ENCODE assay signal across 12 mouse cellular contexts in the genomic region with DNA sequence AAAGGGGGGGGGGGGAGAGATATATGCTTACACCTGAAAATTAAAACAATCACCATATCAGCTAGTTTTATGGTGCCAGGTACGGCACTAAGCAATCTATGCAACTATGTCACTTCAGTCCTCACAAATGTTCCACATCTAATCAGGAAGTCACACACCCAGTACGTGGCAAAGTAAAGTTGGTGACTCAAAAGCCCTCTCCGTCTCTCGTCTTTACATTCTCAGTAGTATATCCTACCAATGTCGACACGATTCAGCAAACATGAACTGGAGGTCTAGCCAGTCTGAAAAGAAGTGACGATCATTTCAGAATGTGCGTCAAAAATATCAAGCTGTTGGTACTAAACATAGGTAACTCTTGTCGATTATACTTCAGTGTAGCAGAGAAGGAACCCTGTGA. TPM values are rescaled to one million over a fixed set of nuclear protein-coding genes. Genes with fewer than 3 reads are reported as not detected.
DNase-seq lines count a peak whose midpoint lies in the region; ATAC-seq and TF ChIP-seq lines count a peak whose summit lies in the region.
"Had no signal": no experiment of that assay in that cellular context is flagged by ENCODE, and none has a peak within 500 bp of the region (broad histone marks: within the 10 kb centered on the region; RNA-seq: fewer than 3 reads in every experiment).

No protein-coding gene starts in this region.

- 94% methylated on average over 9 of the region's 9 CpGs for WGBS in limb, embryonic 12.5 days
- 93% methylated on average over 9 of the region's 9 CpGs for WGBS in limb, embryonic 10.5 days

- TF ChIP-seq POLR2A in myocyte (IDR thresholded peaks at IDR 0.05; ENCODE audit: insufficient read length, low read depth): no peak

- H3K4me2 ChIP-seq in limb, embryonic 12.5 days: peak overlapping the region; percentile 93; the same call in 1 of the 2 replicates
- H3K4me2 ChIP-seq in myocyte (ENCODE audit: low read depth): peak overlapping the region; percentile 96

- peaks cover 29% of the 10 kb centered on the region for H3K36me3 ChIP-seq in erythroblast, embryonic 14.5 days (ENCODE audit: control insufficient read depth)
- H3K36me3 ChIP-seq in limb, embryonic 12.5 days: peaks cover 11% of the 10 kb centered on the region; the same call in 1 of the 2 replicates
- H3K36me3 ChIP-seq in limb, embryonic 10.5 days: peaks cover 13% of the 10 kb centered on the region
- peaks cover 5% of the 10 kb centered on the region for H3K36me3 ChIP-seq in myocyte (ENCODE audit: control insufficient read depth, insufficient read depth)

- peaks cover 54% of the 10 kb centered on the region for H3K4me1 ChIP-seq in erythroblast, embryonic 14.5 days (ENCODE audit: control insufficient read depth)
- H3K4me1 ChIP-seq in limb, embryonic 12.5 days (replicated peaks): peaks cover 28% of the 10 kb centered on the region
- peaks cover 28% of the 10 kb centered on the region for H3K4me1 ChIP-seq in limb, embryonic 10.5 days

- no peak overlapping the region for H3ac ChIP-seq in myocyte (ENCODE audit: control insufficient read depth, insufficient read length)

- peak overlapping the region; percentile 72 for H3K4me3 ChIP-seq in erythroblast, embryonic 14.5 days (replicated peaks)
- H3K4me3 ChIP-seq in limb, embryonic 12.5 days (replicated peaks): no peak overlapping the region
- H3K4me3 ChIP-seq in limb, embryonic 10.5 days: no peak overlapping the region
- no peak overlapping the region for H3K4me3 ChIP-seq in myocyte

- 0 out of 2 replicates have a peak overlapping the region, but pooled peaks have one; percentile 12 for H3K9ac ChIP-seq in limb, embryonic 12.5 days (replicated peaks)

- H3K9me3 ChIP-seq in erythroblast, embryonic 14.5 days (ENCODE audit: control insufficient read depth, low read length): no peaks in the 10 kb centered on the region
- H3K9me3 ChIP-seq in limb, embryonic 12.5 days: no peaks in the 10 kb centered on the region
- no peaks in the 10 kb centered on the region for H3K9me3 ChIP-seq in limb, embryonic 10.5 days (replicated peaks)

- H3K27me3 ChIP-seq in erythroblast, embryonic 14.5 days (ENCODE audit: control insufficient read depth): no peaks in the 10 kb centered on the region
- no peaks in the 10 kb centered on the region for H3K27me3 ChIP-seq in limb, embryonic 12.5 days
- H3K27me3 ChIP-seq in limb, embryonic 10.5 days (ENCODE audit: low read depth, poor library complexity, severe bottlenecking): no peaks in the 10 kb centered on the region
- no peaks in the 10 kb centered on the region for H3K27me3 ChIP-seq in myocyte (ENCODE audit: control insufficient read depth, insufficient read depth, insufficient read length)

- no peak for DNase-seq in limb, embryonic 10.5 days (ENCODE audit: low spot score)
- DNase-seq in induced T-regulatory cell, adult 2 months (ENCODE audit: low read depth): peak; percentile 56
- DNase-seq in adrenal gland, postnatal 36 days: no peak
- DNase-seq in right cerebral cortex, adult 2 months (ENCODE audit: low spot score in 2 of 2): no peak
- DNase-seq: adrenal gland, adult 2 months; cerebellum, adult 11 months; kidney, postnatal 4 days; thymus, postnatal 14 days had no signal

- no peak for ATAC-seq in erythroblast, adult 5-6 weeks (replicated peaks; ENCODE audit: low FRiP score, poor library complexity, severe bottlenecking)
- no peak for ATAC-seq in limb, embryonic 12.5 days (ENCODE audit: insufficient number of reproducible peaks, insufficient read depth, low FRiP score, low TSS enrichment, low read depth)

- H3K79me2 ChIP-seq in myocyte (ENCODE audit: control insufficient read depth, insufficient read depth): peaks cover 67% of the 10 kb centered on the region

- H3K27ac ChIP-seq in limb, embryonic 12.5 days: no peak overlapping the region
- no peak overlapping the region for H3K27ac ChIP-seq in limb, embryonic 10.5 days

TF ChIP-seq in myocyte, 11 proteins besides CTCF, POLR2A, EP300 and RAD21:
- no peak for TF ChIP-seq REST (IDR thresholded peaks at IDR 0.05; ENCODE audit: insufficient read depth, insufficient read length)
- no peak for TF ChIP-seq POLR2AphosphoS2 (IDR thresholded peaks at IDR 0.05; ENCODE audit: insufficient read length, low read depth)
- TF ChIP-seq MYOD1 (IDR thresholded peaks at IDR 0.05; ENCODE audit: control insufficient read depth in 1 of 3, insufficient read length in 2 of 3, low read depth in 2 of 3): no peak
- no peak for TF ChIP-seq TCF12 (IDR thresholded peaks at IDR 0.05; ENCODE audit: insufficient read depth, poor library complexity, severe bottlenecking)
- no peak for TF ChIP-seq MAX (IDR thresholded peaks at IDR 0.05; ENCODE audit: low read depth)
- TF ChIP-seq E2F4 (IDR thresholded peaks at IDR 0.05; ENCODE audit: insufficient read depth): no peak
- TF ChIP-seq USF1 (IDR thresholded peaks at IDR 0.05; ENCODE audit: low read depth): no peak
- no peak for TF ChIP-seq TCF3 (IDR thresholded peaks at IDR 0.05; ENCODE audit: insufficient read length, low read depth)
- no peak for TF ChIP-seq MYOG (IDR thresholded peaks at IDR 0.05; ENCODE audit: control insufficient read depth in 1 of 3, insufficient read depth in 1 of 3, insufficient read length in 2 of 3, low read depth in 2 of 3)
- no peak for TF ChIP-seq CEBPB (IDR thresholded peaks at IDR 0.05; ENCODE audit: insufficient read depth, poor library complexity, severe bottlenecking)
- no peak for TF ChIP-seq SRF (IDR thresholded peaks at IDR 0.05; ENCODE audit: control insufficient read depth, insufficient read length, low read depth)

RNA-seq across cellular contexts. Expression of a gene that starts 2.0 kb away (rescaled TPM):
- polyA plus RNA-seq in erythroblast, embryonic 14.5 days (2012): 0.05 and 0.09 TPM in 2 replicates
- 6.9 and 9.2 TPM in 2 replicates for total RNA-seq in erythroblast, adult 5-6 weeks (2015; ENCODE audit: low replicate concordance)
- 8.4 and 11.0 TPM in 2 replicates for total RNA-seq in erythroblast, adult 5-6 weeks (2017; ENCODE audit: low replicate concordance)
- polyA plus RNA-seq in limb, embryonic 12.5 days (2016; fragmentation: Nextera tagmentation; extraction: Ambion mirVana): 25.9 and 28.4 TPM in 2 replicates
- 15.6 and 21.7 TPM in 2 replicates for polyA plus RNA-seq in limb, embryonic 10.5 days (2016; fragmentation: Nextera tagmentation; extraction: Ambion mirVana)
- polyA plus RNA-seq in myocyte (2012; fragmentation: generic; extraction: Trizol): 3.6 TPM
- total RNA-seq in adrenal gland, postnatal 36 days (2021): 10 to 100 TPM; 32.9 to 34.2 TPM
